Mouse (Mus musculus): ENCODE measurements around the gene Phf12. TPM values are rescaled to one million over a fixed set of nuclear protein-coding genes. Genes with fewer than 3 reads are reported as not detected.

Gene Phf12
- 33.5 and 45.5 TPM in 2 replicates for polyA plus RNA-seq (2012; rRNA removed)

- DNase-seq (ENCODE audit: low read depth) = peak; percentile 75
Measured at GRCm38 (mm10) chr11:77982441-77982905, at the start of gene Phf12. Gene Phf12 (plus strand): TSS chr11:77982754.

GRCm38 (mm10) chr11:77934111-77934521 is 48.4 kb upstream of the Phf12 start:
- DNase-seq (ENCODE audit: low read depth) = no peak

GRCm38 (mm10) chr11:77934568-77935311 is 47.8 kb upstream of the Phf12 start:
- DNase-seq (ENCODE audit: low read depth) = no peak

- DNase-seq (ENCODE audit: low read depth) = no peak
Measured at GRCm38 (mm10) chr11:77936846-77937245, 45.7 kb upstream of the Phf12 start.

GRCm38 (mm10) chr11:77937649-77938410 is 44.7 kb upstream of the Phf12 start:
- no peak for DNase-seq (ENCODE audit: low read depth)

- DNase-seq (ENCODE audit: low read depth) = no peak
Measured at GRCm38 (mm10) chr11:77942230-77942629, 40.3 kb upstream of the Phf12 start.

GRCm38 (mm10) chr11:77947860-77948259 is 34.7 kb upstream of the Phf12 start:
- no peak for DNase-seq (ENCODE audit: low read depth)

GRCm38 (mm10) chr11:77950125-77950685 is 32.3 kb upstream of the Phf12 start:
- no peak for DNase-seq (ENCODE audit: low read depth)

- no peak for DNase-seq (ENCODE audit: low read depth)
Measured at GRCm38 (mm10) chr11:77950797-77951228, 31.7 kb upstream of the Phf12 start.

GRCm38 (mm10) chr11:77953671-77954070 is 28.9 kb upstream of the Phf12 start:
- DNase-seq (ENCODE audit: low read depth) = no peak

GRCm38 (mm10) chr11:77956428-77956827 is 26.1 kb upstream of the Phf12 start:
- no peak for DNase-seq (ENCODE audit: low read depth)

- no peak for DNase-seq (ENCODE audit: low read depth)
Measured at GRCm38 (mm10) chr11:77958268-77958667, 24.3 kb upstream of the Phf12 start.

GRCm38 (mm10) chr11:77958932-77959331 is 23.6 kb upstream of the Phf12 start:
- no peak for DNase-seq (ENCODE audit: low read depth)

GRCm38 (mm10) chr11:77960199-77960598 is 22.4 kb upstream of the Phf12 start:
- DNase-seq (ENCODE audit: low read depth) = no peak

GRCm38 (mm10) chr11:77960898-77961297 is 21.7 kb upstream of the Phf12 start:
- no peak for DNase-seq (ENCODE audit: low read depth)

- DNase-seq (ENCODE audit: low read depth) = no peak
Measured at GRCm38 (mm10) chr11:77962946-77963345, 19.6 kb upstream of the Phf12 start.

- DNase-seq (ENCODE audit: low read depth) = no peak
Measured at GRCm38 (mm10) chr11:77964415-77965095, 18.0 kb upstream of the Phf12 start.

GRCm38 (mm10) chr11:77965101-77966036 is 17.2 kb upstream of the Phf12 start:
- DNase-seq (ENCODE audit: low read depth) = no peak

GRCm38 (mm10) chr11:77966037-77966391 is 16.5 kb upstream of the Phf12 start:
- no peak for DNase-seq (ENCODE audit: low read depth)

GRCm38 (mm10) chr11:77967114-77967513 is 15.4 kb upstream of the Phf12 start:
- DNase-seq (ENCODE audit: low read depth) = no peak

- no peak for DNase-seq (ENCODE audit: low read depth)
Measured at GRCm38 (mm10) chr11:77968786-77969185, 13.8 kb upstream of the Phf12 start.
